Mouse (Mus musculus): ENCODE results near the gene Dennd4a. TPM values are rescaled to one million over a fixed set of nuclear protein-coding genes. Genes with fewer than 3 reads are reported as not detected.

Gene Dennd4a
- 1 to 10 TPM; 5.7 to 8.5 (median 6.3) TPM for total RNA-seq (2022)

GRCm38 (mm10) chr9:64810822-64811537 lies at the start of gene Dennd4a:
Dennd4a (plus strand) TSS chr9:64811340.
- peak; percentile 96 for DNase-seq (ENCODE audit: low spot score)

- no peak for DNase-seq (ENCODE audit: low spot score)
These were observed 46.3 kb upstream of the Dennd4a start for GRCm38 (mm10) chr9:64764824-64765223.

- DNase-seq (ENCODE audit: low spot score): no peak
These were observed 45.0 kb upstream of the Dennd4a start for GRCm38 (mm10) chr9:64766136-64766535.

GRCm38 (mm10) chr9:64767796-64768195 lies 43.3 kb upstream of the Dennd4a start:
- DNase-seq (ENCODE audit: low spot score): no peak

GRCm38 (mm10) chr9:64769066-64769695 lies 42.0 kb upstream of the Dennd4a start:
- no peak for DNase-seq (ENCODE audit: low spot score)

- DNase-seq (ENCODE audit: low spot score): no peak
These were observed 41.2 kb upstream of the Dennd4a start for GRCm38 (mm10) chr9:64769911-64770310.

- DNase-seq (ENCODE audit: low spot score): no peak
These were observed 40.7 kb upstream of the Dennd4a start for GRCm38 (mm10) chr9:64770411-64770849.

GRCm38 (mm10) chr9:64771236-64771635 lies 39.9 kb upstream of the Dennd4a start:
- DNase-seq (ENCODE audit: low spot score): no peak

GRCm38 (mm10) chr9:64773254-64773653 lies 37.9 kb upstream of the Dennd4a start:
- DNase-seq (ENCODE audit: low spot score): no peak

- no peak for DNase-seq (ENCODE audit: low spot score)
These were observed 37.2 kb upstream of the Dennd4a start for GRCm38 (mm10) chr9:64773936-64774335.

- peak; percentile 58 for DNase-seq (ENCODE audit: low spot score)
These were observed 36.7 kb upstream of the Dennd4a start for GRCm38 (mm10) chr9:64774411-64774811.

GRCm38 (mm10) chr9:64774883-64775282 lies 36.3 kb upstream of the Dennd4a start:
- no peak for DNase-seq (ENCODE audit: low spot score)

- no peak for DNase-seq (ENCODE audit: low spot score)
These were observed 35.6 kb upstream of the Dennd4a start for GRCm38 (mm10) chr9:64775491-64775890.

- no peak for DNase-seq (ENCODE audit: low spot score)
These were observed 33.6 kb upstream of the Dennd4a start for GRCm38 (mm10) chr9:64777441-64777987.

- DNase-seq (ENCODE audit: low spot score): no peak
These were observed 33.0 kb upstream of the Dennd4a start for GRCm38 (mm10) chr9:64778151-64778550.

- DNase-seq (ENCODE audit: low spot score): no peak
These were observed 31.5 kb upstream of the Dennd4a start for GRCm38 (mm10) chr9:64779628-64780027.

GRCm38 (mm10) chr9:64783511-64783910 lies 27.6 kb upstream of the Dennd4a start:
- no peak for DNase-seq (ENCODE audit: low spot score)

- DNase-seq (ENCODE audit: low spot score): peak; percentile 75
These were observed 26.3 kb upstream of the Dennd4a start for GRCm38 (mm10) chr9:64784841-64785240.

- DNase-seq (ENCODE audit: low spot score): no peak
These were observed 24.8 kb upstream of the Dennd4a start for GRCm38 (mm10) chr9:64786216-64786905.

- no peak for DNase-seq (ENCODE audit: low spot score)
These were observed 23.1 kb upstream of the Dennd4a start for GRCm38 (mm10) chr9:64788070-64788469.

GRCm38 (mm10) chr9:64789341-64789761 lies 21.8 kb upstream of the Dennd4a start:
- DNase-seq (ENCODE audit: low spot score): no peak

GRCm38 (mm10) chr9:64789887-64790400 lies 21.2 kb upstream of the Dennd4a start:
- DNase-seq (ENCODE audit: low spot score): no peak

Data from heart, adult 8-10 months (tissue).